Mouse (Mus musculus) layer of hippocampus, postnatal 25 days (tissue): Measurements from ENCODE around the gene Hmgb1. TPM values are rescaled to one million over a fixed set of nuclear protein-coding genes. Genes with fewer than 3 reads are reported as not detected.

Experiments
- DNase-seq, 2 experiments: peaks; one replicate each; pipeline ENCODE4 v3.0.0; 2022; ENCODE audit warnings: mixed read lengths in 2 of 2, low spot score in 1 of 2; ENCODE audit errors: extremely low spot score in 1 of 2
- total RNA-seq, 2 experiments: library from RNA; stranded (reverse); gene quantifications; 2 replicates each; pipeline ENCODE4 v1.2.3; 2021

Hmgb1 gene
- total RNA-seq, 2 experiments from 2014 or later: 139 to 159 TPM

- DNase-seq: no peak
These were observed 179.2 kb downstream of the Hmgb1 start for GRCm38 (mm10) chr5:149005083-149005482.

- no peak for DNase-seq
These were observed 181.2 kb downstream of the Hmgb1 start for GRCm38 (mm10) chr5:149003137-149003536.

GRCm38 (mm10) chr5:149002803-149003115 lies 181.5 kb downstream of the Hmgb1 start:
- DNase-seq: no peak

GRCm38 (mm10) chr5:149002034-149002802 lies 182.1 kb downstream of the Hmgb1 start:
- DNase-seq: no peak

- no peak for DNase-seq
These were observed 184.5 kb downstream of the Hmgb1 start for GRCm38 (mm10) chr5:148999802-149000201.

GRCm38 (mm10) chr5:148998512-148998911 lies 185.8 kb downstream of the Hmgb1 start:
- DNase-seq: no peak

GRCm38 (mm10) chr5:148996709-148997037 lies 187.6 kb downstream of the Hmgb1 start:
- no peak for DNase-seq

Other genes with a start within 250 kb of the Hmgb1 start
- 10 to 100 TPM; 18.9 to 21.1 TPM for gene Gm42791, start 189.3 kb downstream of the Hmgb1 start, total RNA-seq
- 10 to 100 TPM; 35.7 to 36.3 TPM for gene Uspl1, start 139 bp downstream of the Hmgb1 start, total RNA-seq
- 10 to 100 TPM in 1 of 2 experiments, 1 to 10 TPM in 1; 9.0 to 10.7 TPM for gene Alox5ap, start 80.3 kb upstream of the Hmgb1 start, total RNA-seq
- gene Medag, start 227.3 kb upstream of the Hmgb1 start, total RNA-seq: 1 to 10 TPM; 2.1 to 2.6 TPM